Mouse (Mus musculus): ENCODE data around the gene Mterf1b. TPM values are rescaled to one million over a fixed set of nuclear protein-coding genes. Genes with fewer than 3 reads are reported as not detected.
"Not testable (repeated sequence)": the region's sequence is repeated elsewhere in the genome, so short reads cannot be mapped to it uniquely, and the experiment has no call there.

Gene Mterf1b
- 1 to 10 TPM; 1.2 to 2.0 TPM for total RNA-seq (2021)
- long read RNA-seq, experiment 1 = 0 reads
- long read RNA-seq, experiment 2, partial matches to known transcripts = 0 of 1 reads
- long read RNA-seq, experiment 2, other reads (novel, unspliced or antisense) = 1 of 1 reads

- DNase-seq = not testable (repeated sequence)
These were observed at the start of gene Mterf1b for GRCm38 (mm10) chr5:4191671-4192480. Gene Mterf1b, plus strand, starts transcription at chr5:4192367.

DNA sequence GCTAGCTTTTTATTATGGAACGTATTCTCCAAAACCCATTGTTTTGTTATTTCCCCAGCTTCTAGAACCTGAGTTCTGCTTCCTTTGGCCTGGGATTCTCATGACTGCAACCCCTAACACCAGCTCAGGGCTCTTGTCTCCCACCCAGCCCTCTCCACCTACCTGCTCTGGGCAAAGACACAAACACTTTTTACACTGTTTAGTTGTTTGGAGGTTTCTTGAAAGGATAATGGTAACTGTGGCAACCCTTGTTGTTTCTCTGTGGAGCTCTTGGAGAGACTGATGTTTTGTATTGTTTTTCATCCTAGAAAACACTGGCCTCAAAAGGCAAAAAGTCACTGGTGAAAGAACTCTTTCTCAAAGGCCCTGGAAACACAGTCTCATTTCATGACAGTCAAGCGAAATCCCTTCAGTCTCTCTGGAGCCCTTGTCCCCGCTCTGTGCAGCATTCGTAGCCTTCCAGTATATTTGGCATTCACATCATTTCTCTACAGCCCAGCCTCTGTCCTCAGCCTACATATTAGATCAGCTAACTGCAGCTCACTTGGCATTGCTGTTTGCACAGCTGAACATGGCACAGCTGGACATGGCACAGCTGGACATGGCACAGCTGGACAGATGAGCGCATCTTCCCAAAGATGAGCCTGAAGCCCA is 32.6 kb upstream of the Mterf1b start:
- DNase-seq = not testable (repeated sequence)

GRCm38 (mm10) chr5:4161554-4161953 is 30.6 kb upstream of the Mterf1b start:
- DNase-seq = no peak

DNA sequence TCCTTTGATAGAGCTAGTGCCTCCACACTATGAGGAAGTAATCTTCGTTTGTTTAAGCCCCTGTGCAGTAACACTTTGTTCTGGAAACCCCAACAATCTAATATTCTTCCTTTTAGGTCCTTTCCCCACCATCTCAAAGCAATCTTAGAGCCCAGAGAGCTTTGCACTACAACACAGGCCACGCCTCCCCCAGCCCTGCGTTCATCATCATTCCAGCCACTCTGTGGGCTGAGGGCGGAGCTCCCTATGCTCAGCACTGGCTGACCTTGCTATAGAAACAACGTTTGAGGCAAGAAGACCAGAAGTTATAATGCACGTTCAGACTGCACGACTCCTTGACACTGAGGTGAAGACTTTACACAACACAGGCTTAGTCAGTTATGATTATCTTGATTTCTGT is 29.7 kb upstream of the Mterf1b start:
- DNase-seq = no peak

- DNase-seq = not testable (repeated sequence)
These were observed 24.2 kb upstream of the Mterf1b start for GRCm38 (mm10) chr5:4167813-4168529.

DNA sequence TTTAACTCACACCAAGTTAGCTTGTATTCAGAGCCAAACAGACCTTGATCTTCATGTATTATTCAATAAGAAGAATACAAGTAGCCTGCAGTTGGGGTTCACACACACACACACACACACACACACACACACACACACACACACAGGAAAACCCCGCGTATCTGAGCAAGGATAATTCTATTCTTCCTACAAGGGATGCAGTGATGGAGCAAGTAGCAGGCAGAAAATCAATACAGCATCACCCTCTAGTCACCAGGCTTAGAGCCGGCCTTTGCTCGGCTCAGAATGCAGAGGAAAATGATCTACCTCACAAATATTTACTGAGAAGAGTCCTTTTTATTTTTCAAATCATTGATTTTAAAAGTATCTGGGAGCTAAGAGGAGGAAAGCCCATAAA is 23.6 kb upstream of the Mterf1b start:
- DNase-seq = not testable (repeated sequence)

- DNase-seq = not testable (repeated sequence)
These were observed 15.7 kb upstream of the Mterf1b start for GRCm38 (mm10) chr5:4176421-4176820.

GRCm38 (mm10) chr5:4179364-4179763 is 12.8 kb upstream of the Mterf1b start:
- no peak for DNase-seq

GRCm38 (mm10) chr5:4186815-4187214 is 5.4 kb upstream of the Mterf1b start:
- no peak for DNase-seq

DNA sequence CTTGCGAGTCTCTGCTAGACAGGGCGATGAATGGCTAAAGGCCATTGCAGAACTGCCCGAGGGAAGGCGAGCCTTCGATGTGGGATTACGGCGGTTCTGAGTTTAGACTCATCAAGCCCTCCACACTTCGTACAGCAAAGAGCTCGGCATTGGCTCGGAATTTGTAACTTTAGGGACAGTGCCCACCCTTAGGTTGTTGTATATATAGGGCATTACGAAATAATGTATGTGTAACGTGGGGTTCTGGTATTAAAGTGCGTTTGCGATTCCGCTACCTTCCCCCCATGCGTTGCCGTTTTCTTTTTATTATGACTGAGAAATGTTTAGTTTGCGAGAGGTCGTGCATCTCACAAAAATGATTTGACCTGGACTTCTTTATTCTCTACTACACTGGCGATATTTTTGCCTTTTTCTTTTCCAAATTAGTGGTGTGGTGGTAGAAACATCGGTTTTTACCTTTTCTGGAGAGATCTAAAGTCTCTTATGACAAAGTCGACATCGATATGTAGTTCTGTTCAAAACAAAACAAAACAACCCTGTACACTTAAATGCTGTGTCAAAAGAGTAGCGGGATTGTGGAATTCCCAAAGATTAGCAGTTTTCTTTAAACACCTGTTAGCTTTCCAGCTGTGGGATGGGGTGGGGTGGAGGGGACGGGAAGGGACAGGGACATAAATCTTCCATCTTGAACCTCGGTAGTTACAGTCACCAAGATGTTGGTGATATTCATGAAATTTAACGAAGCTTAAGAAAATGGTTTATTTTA is 497 bp downstream of the Mterf1b start:
- DNase-seq = not testable (repeated sequence)

DNA sequence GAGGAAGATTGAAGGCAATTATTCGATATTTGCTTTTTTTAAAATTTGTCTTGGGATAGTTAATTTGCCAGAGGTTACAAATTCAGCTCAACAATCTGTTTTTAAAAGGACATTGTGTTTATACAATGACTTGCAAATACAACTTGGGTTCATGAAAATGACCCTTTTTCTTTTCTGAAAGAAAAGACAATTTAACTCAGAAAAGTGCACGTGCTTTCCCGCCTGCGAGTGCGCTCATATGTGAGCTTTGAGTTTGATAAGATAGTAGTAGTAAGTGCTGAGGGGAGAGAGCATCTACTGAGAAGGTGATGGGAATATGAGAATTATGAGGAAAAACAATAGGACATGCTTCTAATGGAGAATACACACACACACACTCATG is 1.1 kb downstream of the Mterf1b start:
- no peak for DNase-seq

- no peak for DNase-seq
These were observed 2.0 kb downstream of the Mterf1b start for GRCm38 (mm10) chr5:4194166-4194565.

DNA sequence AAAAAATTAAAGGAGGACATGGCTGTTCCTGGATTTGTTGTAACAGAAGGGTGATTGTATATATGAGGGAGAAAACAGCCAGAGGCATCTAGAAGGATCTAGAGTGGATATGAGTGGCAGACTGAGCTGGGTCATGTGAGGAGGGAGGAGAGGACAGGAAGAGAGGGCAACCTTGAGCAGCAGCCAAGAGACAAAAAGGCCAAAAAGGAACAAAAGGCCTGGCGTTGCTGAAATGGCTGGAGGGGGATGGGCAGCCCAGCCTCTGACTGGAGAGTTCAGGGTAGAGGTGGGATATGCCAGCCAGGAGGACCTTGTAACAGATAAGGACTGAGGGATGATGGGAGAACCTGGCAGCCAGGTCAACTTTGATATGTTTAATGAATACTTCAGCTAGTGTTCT is 2.9 kb downstream of the Mterf1b start:
- DNase-seq = no peak

DNA sequence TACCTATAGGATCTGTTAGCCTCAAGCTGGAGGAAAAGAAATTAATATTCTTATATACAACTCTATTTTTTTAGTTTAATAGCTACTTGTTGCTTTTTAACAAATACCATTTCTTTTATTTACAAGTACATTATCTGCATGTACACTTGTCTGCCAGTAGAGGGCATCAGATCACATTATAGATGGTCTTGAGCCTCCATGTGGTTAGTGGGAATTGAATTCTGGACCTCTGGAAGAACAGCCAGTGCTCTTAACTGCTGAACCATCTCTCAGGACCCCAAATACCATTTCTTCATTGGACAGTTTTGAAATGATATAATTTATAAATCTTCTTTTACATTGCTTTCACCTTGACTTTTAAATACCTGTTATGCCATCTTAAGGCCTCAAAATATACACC is 9.2 kb downstream of the Mterf1b start:
- no peak for DNase-seq

DNA sequence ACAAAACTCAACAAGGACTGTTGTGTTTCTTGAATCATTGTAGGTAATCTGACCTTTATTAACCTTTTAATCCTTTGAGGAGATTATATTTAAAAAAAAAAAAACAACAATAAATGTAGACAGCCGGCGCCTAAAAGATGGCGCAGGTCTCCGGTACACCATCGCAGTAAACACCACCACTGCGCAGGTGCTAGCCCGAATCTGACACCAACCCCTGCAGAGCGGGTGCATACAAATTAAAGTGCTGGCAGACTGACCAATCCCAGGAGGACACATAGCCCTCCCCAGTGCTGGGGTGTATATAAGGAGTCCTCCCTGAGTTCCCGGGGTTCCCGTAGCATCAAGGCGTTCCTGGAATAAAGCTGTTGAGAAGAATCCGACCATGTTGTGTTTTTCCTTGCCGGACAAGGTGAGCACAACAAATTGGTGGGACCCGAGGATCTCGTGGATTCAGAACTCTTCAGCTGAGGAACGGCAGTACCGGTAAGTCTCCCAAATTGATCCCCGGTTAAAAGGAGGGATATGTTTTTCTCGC is 10.2 kb downstream of the Mterf1b start:
- not testable (repeated sequence) for DNase-seq

DNA sequence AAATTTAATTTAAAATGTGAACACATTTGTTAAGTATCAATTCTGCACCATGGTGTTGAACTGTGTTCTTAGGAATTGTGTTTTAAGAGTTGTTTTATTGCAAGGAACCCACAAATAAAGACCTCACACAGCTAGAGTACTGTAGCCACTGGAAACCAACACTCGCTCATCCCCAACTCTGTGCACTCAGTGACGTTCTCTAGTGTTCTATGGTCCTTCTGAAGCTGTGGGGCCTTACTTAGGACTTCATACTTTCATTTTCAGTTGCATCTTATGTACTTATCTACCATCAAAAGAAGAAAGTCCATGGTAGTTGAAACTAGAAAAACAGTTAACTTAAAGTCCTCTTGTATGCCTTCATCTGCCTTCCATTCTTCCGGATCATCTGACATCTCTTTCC is 17.9 kb downstream of the Mterf1b start:
- DNase-seq = not testable (repeated sequence)

DNA sequence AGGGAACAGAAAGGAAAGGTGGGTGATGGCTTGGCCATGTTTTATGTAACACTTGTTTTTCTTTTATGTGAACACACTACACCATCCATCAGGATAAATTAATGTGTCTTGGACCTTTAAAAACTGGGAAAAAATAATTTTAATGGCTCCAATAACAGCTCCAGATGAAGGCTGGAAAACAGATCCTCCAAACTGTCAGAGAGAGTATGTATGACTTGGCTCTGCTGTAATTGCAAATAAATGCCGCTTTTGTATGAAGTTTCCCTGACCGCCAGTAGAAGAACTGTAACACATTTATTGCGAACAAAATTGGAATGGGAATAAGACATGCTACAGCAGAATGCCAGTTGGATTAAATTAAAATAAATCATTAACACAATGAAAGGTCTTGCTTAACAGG is 29.1 kb downstream of the Mterf1b start:
- no peak for DNase-seq

DNA sequence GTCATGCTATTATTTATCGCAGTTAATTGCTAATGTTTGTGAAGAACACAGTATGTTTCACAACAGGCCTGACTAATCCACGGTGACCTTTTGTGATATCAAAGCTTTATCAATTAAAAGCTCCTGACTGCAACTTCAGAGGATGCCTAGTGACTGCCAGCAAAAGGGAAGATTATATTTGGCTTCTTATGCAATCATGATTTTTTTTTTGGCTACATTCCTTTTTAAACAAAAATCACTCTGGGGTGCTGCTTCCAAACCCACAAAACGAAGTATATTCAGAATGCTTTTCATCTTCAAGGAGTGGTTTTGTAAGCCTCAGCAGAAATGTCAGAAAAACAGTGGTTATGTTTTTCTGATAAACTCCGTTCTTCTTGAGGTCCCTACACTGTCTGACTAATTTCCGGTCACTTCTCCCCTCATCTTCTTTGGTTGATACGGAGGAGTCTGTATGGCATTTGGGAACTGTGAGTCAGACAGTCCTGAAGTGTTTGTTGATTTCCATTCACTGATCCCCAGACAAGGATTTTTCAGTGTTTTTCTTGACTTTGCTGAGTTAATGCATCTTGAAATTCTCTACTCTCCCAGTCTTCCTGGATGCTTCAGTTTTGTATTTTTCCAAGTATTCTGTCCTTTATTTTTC is 29.9 kb downstream of the Mterf1b start:
- no peak for DNase-seq

- DNase-seq = no peak
These were observed 40.0 kb downstream of the Mterf1b start for GRCm38 (mm10) chr5:4232163-4232562.

DNA sequence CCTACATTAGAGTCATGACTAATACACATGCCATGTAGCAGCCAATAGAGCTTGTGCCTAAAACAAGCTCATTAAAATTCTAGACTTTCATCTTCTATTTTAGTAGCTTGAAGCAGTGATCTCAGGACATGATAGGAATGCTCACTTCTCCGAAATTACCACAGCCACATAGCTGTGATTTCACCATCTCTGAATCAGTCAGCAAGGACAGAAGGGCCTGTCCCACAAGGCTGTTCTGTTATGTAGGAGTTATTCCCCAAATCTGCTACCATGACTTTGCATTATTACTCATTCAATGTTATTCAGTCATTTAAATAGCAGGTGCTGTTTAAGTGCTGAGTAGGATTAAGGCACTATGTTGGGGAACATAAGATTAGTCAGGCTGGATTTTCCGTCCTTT is 42.3 kb downstream of the Mterf1b start:
- no peak for DNase-seq

DNA sequence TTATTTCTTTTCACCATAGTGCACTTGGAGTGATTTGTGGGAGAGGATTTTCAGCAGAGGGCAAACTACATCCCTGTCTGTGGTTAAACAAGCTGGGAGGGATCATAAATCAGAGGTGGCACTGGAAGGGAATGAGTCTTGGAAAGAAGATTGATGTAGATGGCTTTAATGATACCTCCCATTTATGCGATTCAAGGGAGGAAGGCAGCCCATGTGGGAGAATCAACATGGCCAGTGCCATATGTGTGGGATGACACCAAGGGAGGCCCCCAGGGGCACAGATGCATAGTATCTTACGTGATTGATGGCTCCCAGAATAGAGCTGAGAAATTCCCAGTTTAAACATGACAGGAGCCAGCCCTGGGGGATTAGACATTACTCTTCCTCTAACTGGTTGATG is 48.0 kb downstream of the Mterf1b start:
- DNase-seq = no peak
